Mouse (Mus musculus) MEL (cell line): ENCODE data around the gene Fam192a. TPM values are rescaled to one million over a fixed set of nuclear protein-coding genes. Genes with fewer than 3 reads are reported as not detected.

Experiments used
- DNase-seq: peaks from one replicate; pipeline ENCODE4 v3.0.0; 2011; ENCODE audit warnings: low read depth, low spot score
- H3K27ac ChIP-seq: 2 replicates; pipeline ENCODE4 v1.5.1; 2012; ENCODE audit warnings: low read depth, mild to moderate bottlenecking, control low read depth, low read length, moderate library complexity; ENCODE audit not compliant: control insufficient read depth
- H3K27me3 ChIP-seq, 2 experiments: fragments of 150-350 bp in 1 of 2; sonication (generic) in 1 of 2; 2 replicates each; pipeline ENCODE4 v1.6.1; 2012; ENCODE audit warnings: low read length in 2 of 2, mild to moderate bottlenecking in 2 of 2, improper control_type of control experiment in 1 of 2, moderate library complexity in 1 of 2; ENCODE audit not compliant: insufficient read depth in 2 of 2, control insufficient read depth in 1 of 2
- H3K36me3 ChIP-seq, 2 experiments: 2 replicates each; pipeline ENCODE4 v1.6.1; 2012 to 2014; ENCODE audit warnings: low read length in 2 of 2, improper control_type of control experiment in 1 of 2, inconsistent platforms in 1 of 2, mild to moderate bottlenecking in 1 of 2; ENCODE audit not compliant: insufficient read depth in 2 of 2, control insufficient read depth in 1 of 2
- H3K4me1 ChIP-seq, 2 experiments: fragments of 150-350 bp in 1 of 2; sonication (generic) in 1 of 2; 2 replicates each; pipeline ENCODE4 v1.6.1; 2012; ENCODE audit warnings: low read length in 2 of 2, improper control_type of control experiment in 1 of 2, mild to moderate bottlenecking in 1 of 2; ENCODE audit not compliant: insufficient read depth in 2 of 2, control insufficient read depth in 1 of 2
- H3K4me3 ChIP-seq, 2 experiments: fragments of 150-350 bp in 1 of 2; sonication (generic) in 1 of 2; 2 replicates each; pipeline ENCODE4 v1.5.1; 2012; ENCODE audit warnings: low read depth in 2 of 2, low read length in 2 of 2, mild to moderate bottlenecking in 2 of 2, moderate library complexity in 2 of 2, control low read depth in 1 of 2, improper control_type of control experiment in 1 of 2; ENCODE audit not compliant: control insufficient read depth in 1 of 2, insufficient read depth in 1 of 2
- H3K79me2 ChIP-seq: 2 replicates; pipeline ENCODE4 v1.6.1; 2012; ENCODE audit warnings: mild to moderate bottlenecking, low read length, moderate library complexity; ENCODE audit not compliant: control insufficient read depth, poor library complexity, insufficient read depth
- H3K9ac ChIP-seq: 2 replicates; pipeline ENCODE4 v1.6.1; 2012; ENCODE audit warnings: low read depth, mild to moderate bottlenecking, control low read depth, low read length, moderate library complexity; ENCODE audit not compliant: control insufficient read depth, poor library complexity, severe bottlenecking
- H3K9me3 ChIP-seq: fragments of 150-350 bp; sonication (generic); replicated peaks from 2 replicates; pipeline ENCODE4 v1.6.1; 2012; ENCODE audit warnings: mild to moderate bottlenecking, low read length, improper control_type of control experiment, moderate library complexity; ENCODE audit not compliant: insufficient read depth
- CHD1 ChIP-seq: IDR thresholded peaks from 2 replicates; pipeline ENCODE4 v1.6.1; 2012; ENCODE audit warnings: low read depth, mild to moderate bottlenecking, inconsistent platforms, low read length, improper control_type of control experiment
- EP300 ChIP-seq, 2 experiments: IDR thresholded peaks; 2 replicates each; pipeline ENCODE4 v1.6.1; 2011; ENCODE audit warnings: improper control_type of control experiment in 2 of 2, low read length in 2 of 2, low read depth in 1 of 2, mild to moderate bottlenecking in 1 of 2
- MAX ChIP-seq: IDR thresholded peaks from 2 replicates; pipeline ENCODE4 v1.6.1; 2011; ENCODE audit warnings: low read length, improper control_type of control experiment
- MAZ ChIP-seq: IDR thresholded peaks from 2 replicates; pipeline ENCODE4 v1.6.1; 2012; ENCODE audit warnings: low read depth, mild to moderate bottlenecking, inconsistent platforms, low read length, improper control_type of control experiment
- MXI1 ChIP-seq: IDR thresholded peaks from 2 replicates; pipeline ENCODE4 v1.6.1; 2011; ENCODE audit warnings: mild to moderate bottlenecking, low read depth, low read length, improper control_type of control experiment
- POLR2AphosphoS2 ChIP-seq: IDR thresholded peaks from 2 replicates; pipeline ENCODE4 v1.6.1; 2011; ENCODE audit warnings: low read length, improper control_type of control experiment
- RAD21 ChIP-seq: IDR thresholded peaks from 2 replicates; pipeline ENCODE4 v1.6.1; 2011; ENCODE audit warnings: mild to moderate bottlenecking, low read depth, low read length, improper control_type of control experiment
- RCOR1 ChIP-seq: IDR thresholded peaks from 2 replicates; pipeline ENCODE4 v1.6.1; 2012; ENCODE audit warnings: low read depth, mild to moderate bottlenecking, inconsistent platforms, low read length, improper control_type of control experiment
- TBP ChIP-seq: IDR thresholded peaks from 2 replicates; pipeline ENCODE4 v1.8.0; 2011; ENCODE audit warnings: low read depth, low read length, improper control_type of control experiment
- TCF12 ChIP-seq: IDR thresholded peaks from 2 replicates; pipeline ENCODE4 v1.6.1; 2014; ENCODE audit warnings: low read depth, mild to moderate bottlenecking, inconsistent platforms, low read length, improper control_type of control experiment, moderate library complexity
- ZC3H11A ChIP-seq: IDR thresholded peaks from 2 replicates; pipeline ENCODE4 v1.6.1; 2012; ENCODE audit warnings: low read depth, mild to moderate bottlenecking, inconsistent platforms, low read length, improper control_type of control experiment
- ZMIZ1 ChIP-seq: IDR thresholded peaks from 2 replicates; pipeline ENCODE4 v1.6.1; 2012; ENCODE audit warnings: low read depth, mild to moderate bottlenecking, inconsistent platforms, low read length, improper control_type of control experiment, moderate library complexity
- polyA plus RNA-seq, 2 experiments: library from polyadenylated mRNA; stranded (reverse) in 1 of 2; unstranded in 1 of 2; fragments of >175 nt in 1 of 2; fragments of >200 nt in 1 of 2; gene quantifications; 2 replicates each; pipeline versions ENCODE4 v1.2.1 to v1.2.4; 2012; ENCODE audit warnings: low replicate concordance in 2 of 2, low read depth in 1 of 2; ENCODE audit not compliant: insufficient read length in 2 of 2, insufficient read depth in 1 of 2, missing spikeins in 1 of 2
- total RNA-seq: library from RNA; depleted of rRNA; stranded (reverse); fragments of 300-350 nt; gene quantifications from 2 replicates; pipeline ENCODE4 v1.2.3, GENCODE M21; 2012

The Fam192a gene
- total and polyA plus RNA-seq, 3 experiments, result 46.3 to 88.1 TPM; not detected in 1

- DNase-seq, result peak; percentile 71
Observed at GRCm38 (mm10) chr8:94602471-94603131, 804 bp upstream of the Fam192a start.

GRCm38 (mm10) chr8:94601034-94601606, 677 bp downstream of the Fam192a start:
- peaks cover 3 to 6% of the 10 kb centered on the region in 2 experiments; a peak in 3 of 4 replicates for H3K4me1 ChIP-seq
- no peaks in the 10 kb centered on the region for H3K27me3 ChIP-seq
- H3K4me3 ChIP-seq, result peak overlapping the region; percentile 75 to 80
- H3K27ac ChIP-seq, result peak overlapping the region; percentile 80
- peak overlapping the region; percentile 76 for H3K9ac ChIP-seq
- no peaks in the 10 kb centered on the region for H3K9me3 ChIP-seq
- peaks cover 3 to 24% of the 10 kb centered on the region in 2 experiments; a peak in 3 of 4 replicates for H3K36me3 ChIP-seq
- no peak for DNase-seq
- 0 out of 2 replicates have a peak, but pooled peaks have one; percentile 63 for TF ChIP-seq CHD1
- peak; percentile 17; the same call in 1 of the 2 replicates for TF ChIP-seq MAZ
- 0 out of 2 replicates have a peak, but pooled peaks have one; percentile 6 for TF ChIP-seq ZMIZ1
- TF ChIP-seq MXI1, result no peak; the same call in 1 of the 2 replicates
- TF ChIP-seq, all 39 proteins: peak for 3
- peaks cover 63% of the 10 kb centered on the region for H3K79me2 ChIP-seq

More at GRCm38 (mm10) chr8:94602471-94603131, 804 bp upstream of the Fam192a start:
- Histone ChIP-seq H3K9ac (peak overlapping the region; percentile 80), H3K27ac (peak overlapping the region; percentile 37), H3K36me3 (peaks cover 0 to 24% of the 10 kb centered on the region in 2 experiments; a peak in 3 of 4 replicates), H3K79me2 (peaks cover 60% of the 10 kb centered on the region), H3K27me3 (no peaks in the 10 kb centered on the region), H3K4me3 (peak overlapping the region; percentile 76 to 77), H3K4me1 (peaks cover 3 to 6% of the 10 kb centered on the region in 2 experiments; a peak in 3 of 4 replicates), H3K9me3 (no peaks in the 10 kb centered on the region)
- TF ChIP-seq RAD21, result no peak
- no peak for TF ChIP-seq EP300 (IDR thresholded peaks at IDR 0.05; ENCODE audit: low read depth in 1 of 2, low read length in 2 of 2)
- no peak for TF ChIP-seq ZC3H11A
- no peak for TF ChIP-seq TCF12
- 0 out of 2 replicates have a peak, but pooled peaks have one; percentile 33 for TF ChIP-seq POLR2AphosphoS2
- 0 out of 2 replicates have a peak, but pooled peaks have one; percentile 5 for TF ChIP-seq TBP
- no peak for TF ChIP-seq RCOR1

- peak overlapping the region; percentile 76 for H3K9ac ChIP-seq
Observed at GRCm38 (mm10) chr8:94600478-94600877, 1.3 kb downstream of the Fam192a start.

More at GRCm38 (mm10) chr8:94600478-94600877, 1.3 kb downstream of the Fam192a start:
- Histone ChIP-seq H3K79me2 (peaks cover 64% of the 10 kb centered on the region), H3K36me3 (peaks cover 3 to 24% of the 10 kb centered on the region in 2 experiments; a peak in 3 of 4 replicates), H3K4me3 (peak overlapping the region; percentile 75 to 80)
- DNase-seq, result peak; percentile 53
- TF ChIP-seq MAX, result 0 out of 2 replicates have a peak, but pooled peaks have one; percentile 8
- no peak for TF ChIP-seq EP300 (IDR thresholded peaks at IDR 0.05; ENCODE audit: low read depth in 1 of 2, low read length in 2 of 2)
- TF ChIP-seq, all 39 proteins: peak for 1
- Histone ChIP-seq H3K27me3 (no peaks in the 10 kb centered on the region), H3K27ac (peak overlapping the region; percentile 80), H3K9me3 (no peaks in the 10 kb centered on the region), H3K4me1 (peaks cover 3 to 6% of the 10 kb centered on the region in 2 experiments; a peak in 3 of 4 replicates)
